Mouse (Mus musculus) bone marrow macrophage, adult 2 months (primary cell): ENCODE data around the gene Abcc6.

Source experiments
- CTCF ChIP-seq: IDR thresholded peaks from 2 replicates; pipeline ENCODE4 v1.5.1; 2012; ENCODE audit warnings: low read depth, mild to moderate bottlenecking, low read length, moderate library complexity
- POLR2A ChIP-seq: IDR thresholded peaks from 2 replicates; pipeline ENCODE4 v1.6.1; 2012; ENCODE audit warnings: mild to moderate bottlenecking, low read depth, low read length, borderline replicate concordance

GRCm38 (mm10) chr7:46076844-46077243 lies 46.7 kb upstream of the Abcc6 start:
- TF ChIP-seq POLR2A, result no peak
- TF ChIP-seq CTCF, result no peak
